Mouse (Mus musculus) forebrain, embryonic 10.5 days (tissue): ENCODE measurements around the gene Traf2. TPM values are rescaled to one million over a fixed set of nuclear protein-coding genes. Genes with fewer than 3 reads are reported as not detected.

Source experiments
- DNase-seq: peaks from one replicate; pipeline ENCODE4 v3.0.0-alpha.2; 2017; ENCODE audit warnings: low spot score; ENCODE audit errors: extremely low spot score
- H3K27ac ChIP-seq: fragments of 300-500 bp; sonication (generic); 2 replicates; pipeline ENCODE4 v1.5.1; 2016; ENCODE audit warnings: mild to moderate bottlenecking
- H3K27me3 ChIP-seq: fragments of 300-500 bp; sonication (generic); 2 replicates; pipeline ENCODE4 v1.6.1; 2016; ENCODE audit warnings: mild to moderate bottlenecking; ENCODE audit not compliant: poor library complexity, severe bottlenecking
- H3K36me3 ChIP-seq: fragments of 300-500 bp; sonication (generic); replicated peaks from 2 replicates; pipeline ENCODE4 v1.6.1; 2016; ENCODE audit warnings: mild to moderate bottlenecking, moderate library complexity
- H3K4me1 ChIP-seq: fragments of 300-500 bp; sonication (generic); 2 replicates; pipeline ENCODE4 v1.6.1; 2016
- H3K4me3 ChIP-seq: fragments of 300-500 bp; sonication (generic); 2 replicates; pipeline ENCODE4 v1.5.1; 2016; ENCODE audit warnings: mild to moderate bottlenecking, moderate library complexity
- H3K9me3 ChIP-seq: fragments of 300-500 bp; sonication (generic); 2 replicates; pipeline ENCODE4 v1.6.1; 2016; ENCODE audit warnings: mild to moderate bottlenecking, moderate library complexity
- WGBS: fragments of 180-500 bp; shearing (Covaris S2); methylation state at CpG from one replicate; pipeline ENCODE4 v1.1.7; 2016; 5-methylcytosine and 5-hydroxymethylcytosine counted together
- polyA plus RNA-seq: library from polyadenylated mRNA; unstranded; fragments of >200 nt; fragmentation: Nextera tagmentation; extraction: Ambion mirVana; gene quantifications from 2 replicates; pipeline ENCODE4 v1.2.1, GENCODE M21; 2016

Gene Traf2
- polyA plus RNA-seq, 1 experiment from 2014 or later: 42.6 TPM

GRCm38 (mm10) chr2:25580621-25581101 lies 33.9 kb upstream of the Traf2 start:
- peaks cover 67% of the 10 kb centered on the region for H3K4me1 ChIP-seq

GRCm38 (mm10) chr2:25579737-25580460 lies 33.2 kb upstream of the Traf2 start:
- 8% methylated on average over 27 of the region's 27 CpGs for WGBS
- Histone ChIP-seq H3K4me1 (peaks cover 74% of the 10 kb centered on the region), H3K27me3 (peaks cover 64% of the 10 kb centered on the region), H3K36me3 (peaks cover 26% of the 10 kb centered on the region), H3K9me3 (no peaks in the 10 kb centered on the region), H3K4me3 (peak overlapping the region; percentile 44), H3K27ac (no peak overlapping the region)
- no peak for DNase-seq

More at GRCm38 (mm10) chr2:25580621-25581101, 33.9 kb upstream of the Traf2 start:
- Histone ChIP-seq H3K36me3 (peaks cover 34% of the 10 kb centered on the region), H3K4me3 (no peak overlapping the region), H3K27me3 (peaks cover 60% of the 10 kb centered on the region), H3K27ac (no peak overlapping the region), H3K9me3 (no peaks in the 10 kb centered on the region)
- WGBS: 56% methylated on average over 6 of the region's 6 CpGs
- DNase-seq: no peak

DNA sequence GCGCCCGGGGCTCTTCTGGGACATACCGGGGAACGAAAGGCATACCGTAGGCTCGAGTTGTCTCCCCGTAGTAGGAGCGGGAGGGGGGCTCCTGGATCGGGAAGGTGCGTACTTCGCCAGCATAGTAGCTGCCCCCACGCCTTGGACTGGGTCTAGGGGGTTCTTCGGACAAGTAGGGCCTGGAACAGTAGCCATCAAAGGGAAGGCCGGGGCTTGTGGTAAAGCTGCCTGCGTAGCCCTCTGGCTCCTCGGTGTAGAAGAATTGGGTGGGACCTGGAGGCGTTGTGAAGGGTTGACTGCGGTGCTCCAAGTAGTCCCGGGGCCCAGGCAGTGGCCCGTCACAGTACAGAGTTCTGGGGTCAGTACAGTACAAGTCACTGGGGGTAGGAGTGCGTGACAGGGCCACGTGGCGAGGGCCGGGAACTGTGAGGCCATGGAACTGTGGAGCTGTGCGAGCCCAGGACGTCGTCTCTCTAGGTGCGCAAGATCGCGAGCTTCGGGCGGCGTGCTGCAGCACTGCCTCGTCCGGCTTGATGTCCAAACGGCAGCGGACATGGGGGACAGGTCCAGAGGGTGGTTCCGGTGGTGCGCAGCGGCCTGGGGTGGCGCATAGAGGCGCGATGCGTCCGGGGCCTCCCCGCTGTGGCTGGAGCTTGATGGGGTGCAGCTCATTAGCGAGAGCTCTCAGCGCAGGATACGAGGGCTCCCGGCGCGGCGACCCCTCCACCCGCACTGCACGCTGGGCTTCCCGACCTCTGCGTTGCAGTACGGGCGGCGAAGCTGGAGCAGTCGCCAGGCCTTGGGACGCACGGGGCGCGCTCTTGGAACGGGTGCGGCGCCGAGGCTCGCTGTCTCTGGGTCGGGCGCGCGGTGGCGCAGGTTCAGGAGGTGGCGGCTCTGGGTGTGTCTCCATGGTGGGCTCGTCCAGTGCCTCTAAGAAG lies 32.3 kb upstream of the Traf2 start:
- H3K27ac ChIP-seq: no peak overlapping the region
- peak; percentile 40 for DNase-seq
- 6% methylated on average over 77 of the region's 77 CpGs for WGBS
- H3K27me3 ChIP-seq: peaks cover 64% of the 10 kb centered on the region
- peaks cover 78% of the 10 kb centered on the region for H3K4me1 ChIP-seq
- peaks cover 18% of the 10 kb centered on the region for H3K36me3 ChIP-seq
- peak overlapping the region; percentile 44 for H3K4me3 ChIP-seq
- H3K9me3 ChIP-seq: no peaks in the 10 kb centered on the region

GRCm38 (mm10) chr2:25577951-25578795 lies 31.4 kb upstream of the Traf2 start:
- Histone ChIP-seq H3K4me3 (peak overlapping the region; percentile 44), H3K4me1 (peaks cover 87% of the 10 kb centered on the region), H3K36me3 (peaks cover 12% of the 10 kb centered on the region), H3K9me3 (no peaks in the 10 kb centered on the region), H3K27me3 (peaks cover 64% of the 10 kb centered on the region), H3K27ac (0 out of 2 replicates have a peak overlapping the region, but pooled peaks have one; percentile 51)
- peak; percentile 64 for DNase-seq
- WGBS: 7% methylated on average over 75 of the region's 75 CpGs

DNA sequence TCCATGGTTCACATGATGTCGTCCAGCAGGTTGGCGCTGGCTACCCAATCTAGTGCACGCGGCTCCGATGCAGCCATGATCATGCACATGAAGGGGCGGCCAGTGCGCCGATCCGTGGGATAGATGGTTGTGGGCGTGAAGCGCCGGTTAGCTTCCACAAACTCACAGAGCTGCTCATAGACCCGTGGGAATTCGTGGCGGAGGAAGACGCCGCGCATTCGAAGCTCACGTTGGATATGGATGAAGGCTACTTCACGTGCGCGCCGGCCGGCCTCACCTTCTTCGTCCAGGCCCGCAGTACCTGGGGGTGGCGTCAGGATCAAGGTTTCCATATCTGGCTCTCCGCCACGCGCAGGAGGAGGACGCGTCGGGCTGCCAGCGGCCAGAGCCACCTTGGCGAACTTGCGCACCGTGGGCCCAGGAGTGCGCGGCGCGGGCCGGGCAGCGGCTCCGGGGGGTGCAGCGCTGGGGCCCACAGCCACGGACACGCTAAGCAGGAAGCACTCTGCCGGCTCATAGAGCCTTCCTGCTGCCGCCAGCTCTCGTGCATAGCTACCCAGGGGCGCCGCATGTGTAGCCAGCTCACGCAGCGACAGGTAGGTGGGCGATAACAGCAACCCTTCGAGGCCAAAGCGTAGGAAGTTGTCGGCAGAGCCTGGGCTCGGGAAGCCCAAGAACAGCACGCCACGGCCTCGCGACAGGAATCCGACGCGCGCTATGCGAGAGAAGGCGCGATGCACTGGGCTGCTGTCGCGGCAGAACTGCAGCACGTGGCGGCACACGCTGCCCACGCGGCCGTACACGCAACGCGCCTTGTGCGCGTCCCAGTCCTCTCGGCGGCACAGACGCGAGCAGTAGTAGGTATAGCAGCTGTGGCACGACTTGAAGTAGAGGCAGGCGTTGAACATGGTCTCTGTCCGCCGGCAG lies 30.5 kb upstream of the Traf2 start:
- 0 out of 2 replicates have a peak overlapping the region, but pooled peaks have one; percentile 51 for H3K27ac ChIP-seq
- peaks cover 83% of the 10 kb centered on the region for H3K4me1 ChIP-seq
- peak overlapping the region; percentile 44 for H3K4me3 ChIP-seq
- no peak for DNase-seq
- peaks cover 12% of the 10 kb centered on the region for H3K36me3 ChIP-seq
- 15% methylated on average over 92 of the region's 92 CpGs for WGBS
- H3K27me3 ChIP-seq: peaks cover 64% of the 10 kb centered on the region
- no peaks in the 10 kb centered on the region for H3K9me3 ChIP-seq

GRCm38 (mm10) chr2:25576028-25576850 lies 29.5 kb upstream of the Traf2 start:
- Histone ChIP-seq H3K9me3 (no peaks in the 10 kb centered on the region), H3K36me3 (peaks cover 21% of the 10 kb centered on the region), H3K4me1 (peaks cover 73% of the 10 kb centered on the region), H3K27ac (0 out of 2 replicates have a peak overlapping the region, but pooled peaks have one; percentile 92), H3K27me3 (peaks cover 60% of the 10 kb centered on the region), H3K4me3 (peak overlapping the region; percentile 72)
- WGBS: 71% methylated on average over 16 of the region's 16 CpGs
- DNase-seq: no peak

GRCm38 (mm10) chr2:25575432-25576027 lies 28.8 kb upstream of the Traf2 start:
- DNase-seq: no peak

DNA sequence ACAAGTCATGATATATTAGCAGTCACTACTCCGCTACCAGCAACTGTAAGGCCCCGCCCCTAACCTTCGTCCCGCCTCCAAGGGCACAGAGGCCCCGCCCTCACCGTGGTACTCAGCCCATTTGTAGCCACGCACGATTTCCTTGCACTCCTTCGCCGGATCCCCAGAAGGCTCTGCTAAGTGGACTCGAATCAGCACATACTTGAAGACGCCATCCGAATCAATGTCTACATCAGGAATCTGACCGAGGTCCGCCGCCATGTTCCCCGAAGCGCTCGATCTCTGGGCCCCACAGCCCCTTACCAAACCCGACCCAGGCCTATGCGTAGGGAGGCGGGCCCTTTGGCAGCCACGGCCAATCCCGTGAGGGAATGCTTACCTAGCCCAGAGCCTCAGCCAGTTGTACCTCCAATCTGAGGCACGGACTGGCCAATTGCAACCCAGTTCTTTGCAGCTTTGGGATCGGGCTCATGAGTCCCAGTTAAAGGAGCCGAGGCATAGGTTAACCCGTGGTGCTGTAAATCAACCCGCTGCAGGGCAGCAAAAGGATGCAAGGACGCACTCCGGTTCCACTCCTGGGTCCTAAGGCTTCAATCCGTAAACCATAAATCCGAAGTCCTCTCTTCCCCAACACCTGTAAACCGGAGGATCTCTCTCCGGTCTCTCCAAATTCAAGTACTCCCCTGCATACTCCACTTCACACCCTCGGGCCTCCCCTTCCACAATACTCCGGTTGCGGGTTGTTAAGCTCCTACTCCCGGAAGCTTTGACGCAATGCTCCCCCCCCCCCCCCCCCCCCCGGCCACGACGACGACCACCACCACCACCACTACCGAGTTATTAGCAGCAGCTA lies 28.1 kb upstream of the Traf2 start, which contains the start of the genes Mamdc4 and Phpt1:
TSS of gene Mamdc4 (minus strand) at position 267 of the 853 bp plus-strand sequence.
TSS of gene Phpt1 (minus strand) at position 646 of the 853 bp plus-strand sequence.
- no peaks in the 10 kb centered on the region for H3K9me3 ChIP-seq
- peak within 1 kb of the TSS; percentile 92 for H3K27ac ChIP-seq
- peaks cover 35% of the 10 kb centered on the region for H3K36me3 ChIP-seq
- peak within 1 kb of the TSS; percentile 72 for H3K4me3 ChIP-seq
- DNase-seq: peak; percentile 98
- under 1% methylated on average over 43 of the region's 45 CpGs for WGBS
- peaks cover 62% of the 10 kb centered on the region for H3K4me1 ChIP-seq
- H3K27me3 ChIP-seq: peaks cover 45% of the 10 kb centered on the region

More at GRCm38 (mm10) chr2:25575432-25576027, 28.8 kb upstream of the Traf2 start:
- Histone ChIP-seq H3K27me3 (peaks cover 53% of the 10 kb centered on the region), H3K4me1 (peaks cover 66% of the 10 kb centered on the region), H3K9me3 (no peaks in the 10 kb centered on the region), H3K36me3 (peaks cover 28% of the 10 kb centered on the region), H3K4me3 (peak overlapping the region; percentile 72), H3K27ac (peak overlapping the region; percentile 92)
- WGBS: 16% methylated on average over 21 of the region's 21 CpGs

GRCm38 (mm10) chr2:25574136-25574535 lies 27.4 kb upstream of the Traf2 start:
- no peaks in the 10 kb centered on the region for H3K9me3 ChIP-seq
- no peak for DNase-seq
- H3K27me3 ChIP-seq: peaks cover 39% of the 10 kb centered on the region
- H3K4me3 ChIP-seq: peak overlapping the region; percentile 72
- peaks cover 55% of the 10 kb centered on the region for H3K4me1 ChIP-seq
- H3K27ac ChIP-seq: peak overlapping the region; percentile 92
- H3K36me3 ChIP-seq: peaks cover 42% of the 10 kb centered on the region
- WGBS: 21% methylated on average over 11 of the region's 11 CpGs
